10 mouse cellular contexts compared by ENCODE assay signal in the genomic region with DNA sequence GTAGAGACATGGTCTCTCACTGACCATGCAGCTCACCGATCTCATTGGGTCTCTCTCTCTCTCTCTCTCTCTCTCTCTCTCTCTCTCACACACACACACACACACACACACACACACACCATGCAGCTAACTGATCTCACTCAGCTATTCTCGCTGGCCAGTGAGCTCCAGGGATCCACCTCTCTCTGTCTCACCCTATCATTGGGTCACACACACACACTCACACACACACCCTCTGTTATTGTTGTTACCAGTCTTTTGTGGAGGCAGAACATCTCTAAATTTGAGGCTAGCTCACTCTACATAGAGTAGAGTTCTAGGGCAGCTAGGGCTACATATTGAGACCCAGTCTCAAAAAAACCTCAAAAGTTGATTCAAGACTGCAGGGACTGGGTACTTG. TPM values are rescaled to one million over a fixed set of nuclear protein-coding genes. Genes with fewer than 3 reads are reported as not detected.
A peak's percentile ranks its signal among the peaks of the same experiment; 100 is the strongest.
DNase-seq lines count a peak whose midpoint lies in the region; ATAC-seq and TF ChIP-seq lines count a peak whose summit lies in the region.
"Had no signal": no experiment of that assay in that cellular context is flagged by ENCODE, and none has a peak within 500 bp of the region (broad histone marks: within the 10 kb centered on the region; RNA-seq: fewer than 3 reads in every experiment).

No protein-coding gene starts in this region.

- 46% methylated on average over 2 of the region's 2 CpGs for WGBS in heart, postnatal 0 days
- whole genome bisulfite sequencing in hindbrain, embryonic 16.5 days: 62% methylated on average over 2 of the region's 2 CpGs
- WGBS in midbrain, embryonic 14.5 days: 83% methylated on average over 2 of the region's 2 CpGs

- H3K4me3 ChIP-seq in heart, postnatal 0 days (ENCODE audit: low read depth, low read length): no peak overlapping the region; the same call in 1 of the 2 replicates
- H3K4me3 ChIP-seq in cortical plate, adult 2 months (ENCODE audit: insufficient read depth, low read length): peak overlapping the region; percentile 77; the same call in 1 of the 2 replicates
- no peak overlapping the region for H3K4me3 ChIP-seq in hindbrain, embryonic 16.5 days (ENCODE audit: low read length)
- H3K4me3 ChIP-seq in midbrain, embryonic 14.5 days (replicated peaks; ENCODE audit: low read depth, low read length): peak overlapping the region; percentile 97; the same call in 1 of the 2 replicates

- peak overlapping the region; percentile 94 for H3K4me2 ChIP-seq in heart, postnatal 0 days (ENCODE audit: low read depth, low read length)
- H3K4me2 ChIP-seq in hindbrain, embryonic 16.5 days (ENCODE audit: low read length): peak overlapping the region; percentile 93; the same call in 1 of the 2 replicates
- H3K4me2 ChIP-seq in midbrain, embryonic 14.5 days (ENCODE audit: low read length): peak overlapping the region; percentile 94

- no peaks in the 10 kb centered on the region for H3K27me3 ChIP-seq in heart, postnatal 0 days (ENCODE audit: control insufficient read depth, insufficient read depth, low read length)
- no peaks in the 10 kb centered on the region for H3K27me3 ChIP-seq in hindbrain, embryonic 16.5 days (replicated peaks; ENCODE audit: control insufficient read depth, insufficient read depth, low read length)
- no peaks in the 10 kb centered on the region for H3K27me3 ChIP-seq in midbrain, embryonic 14.5 days (ENCODE audit: control insufficient read depth, insufficient read depth, low read length)

- no peak for TF ChIP-seq POLR2A in cortical plate, adult 2 months (IDR thresholded peaks at IDR 0.05; ENCODE audit: extremely low read depth, insufficient read depth, low read length)

- ATAC-seq in heart, postnatal 0 days (ENCODE audit: insufficient read depth, low read depth): no peak
- ATAC-seq in hindbrain, embryonic 16.5 days: no peak
- no peak for ATAC-seq in midbrain, embryonic 14.5 days (ENCODE audit: low FRiP score, low TSS enrichment)

- no peaks in the 10 kb centered on the region for H3K36me3 ChIP-seq in heart, postnatal 0 days (replicated peaks; ENCODE audit: control insufficient read depth, insufficient read depth, low read length)
- no peaks in the 10 kb centered on the region for H3K36me3 ChIP-seq in hindbrain, embryonic 16.5 days (ENCODE audit: control insufficient read depth, insufficient read depth, low read length)
- H3K36me3 ChIP-seq in midbrain, embryonic 14.5 days (ENCODE audit: control insufficient read depth, insufficient read depth, low read length): peaks cover 1% of the 10 kb centered on the region; the same call in 1 of the 2 replicates

- DNase-seq in heart, postnatal 0 days (ENCODE audit: low spot score): no peak
- DNase-seq in heart, postnatal 36 days: no peak
- no peak for DNase-seq in midbrain, embryonic 14.5 days
- no peak for DNase-seq in left cerebral cortex, adult 9 months (ENCODE audit: low spot score in 2 of 2)
- no peak for DNase-seq in urinary bladder, postnatal 25 days (ENCODE audit: low spot score)
- no peak for DNase-seq in frontal cortex, postnatal 36 days (ENCODE audit: low spot score in 2 of 2)
- DNase-seq: gastrocnemius, postnatal 36 days; left cerebral cortex, postnatal 4 days had no signal

- H3K27ac ChIP-seq in heart, postnatal 0 days (ENCODE audit: low read depth): no peak overlapping the region
- H3K27ac ChIP-seq in cortical plate, adult 2 months (ENCODE audit: insufficient read depth, low read length): no peak overlapping the region
- no peak overlapping the region for H3K27ac ChIP-seq in hindbrain, embryonic 16.5 days (ENCODE audit: low read depth, low read length)
- H3K27ac ChIP-seq in midbrain, embryonic 14.5 days (replicated peaks; ENCODE audit: low read depth, low read length): no peak overlapping the region

- H3K9me3 ChIP-seq in heart, postnatal 0 days (replicated peaks; ENCODE audit: control insufficient read depth, low read length): no peaks in the 10 kb centered on the region
- no peaks in the 10 kb centered on the region for H3K9me3 ChIP-seq in hindbrain, embryonic 16.5 days (ENCODE audit: control insufficient read depth, low read length)
- H3K9me3 ChIP-seq in midbrain, embryonic 14.5 days (ENCODE audit: control insufficient read depth, low read length): no peaks in the 10 kb centered on the region

- intact Hi-C loops in heart, postnatal 36 days (cut with DNase I): no loop called here

- peaks cover 29% of the 10 kb centered on the region for H3K4me1 ChIP-seq in heart, postnatal 0 days (ENCODE audit: control insufficient read depth, insufficient read depth)
- H3K4me1 ChIP-seq in cortical plate, adult 2 months (ENCODE audit: control insufficient read depth, insufficient read depth, low read length): peaks cover 21% of the 10 kb centered on the region
- H3K4me1 ChIP-seq in hindbrain, embryonic 16.5 days (ENCODE audit: control insufficient read depth, insufficient read depth, low read depth, low read length): peaks cover 32% of the 10 kb centered on the region
- H3K4me1 ChIP-seq in midbrain, embryonic 14.5 days (ENCODE audit: control insufficient read depth, insufficient read depth, low read length): peaks cover 28% of the 10 kb centered on the region

- no peak for TF ChIP-seq EP300 in heart, postnatal 0 days (IDR thresholded peaks at IDR 0.05; ENCODE audit: low read depth)

- H3K9ac ChIP-seq in heart, postnatal 0 days (replicated peaks; ENCODE audit: low read depth, low read length): no peak overlapping the region
- H3K9ac ChIP-seq in hindbrain, embryonic 16.5 days (ENCODE audit: low read depth, low read length): no peak overlapping the region
- H3K9ac ChIP-seq in midbrain, embryonic 14.5 days (replicated peaks; ENCODE audit: low read length): no peak overlapping the region

- no peak for TF ChIP-seq CTCF in heart, postnatal 0 days (IDR thresholded peaks at IDR 0.05; ENCODE audit: low read depth)
- no peak for TF ChIP-seq CTCF in cortical plate, adult 2 months (IDR thresholded peaks at IDR 0.05; ENCODE audit: extremely low read depth, insufficient read depth, low read length)

RNA-seq across cellular contexts. Expression of a gene that starts 1.8 kb away (rescaled TPM):
- 78.3 and 95.8 TPM in 2 replicates for total RNA-seq in heart, postnatal 0 days (2014; rRNA removed; ENCODE audit: low replicate concordance)
- 56.8 and 61.1 TPM in 2 replicates for polyA plus RNA-seq in heart, postnatal 0 days (2015; fragmentation: Nextera tagmentation; extraction: Ambion mirVana)
- total RNA-seq in heart, postnatal 36 days (2021): 10 to 100 TPM; 63.9 to 72.4 TPM
- polyA plus RNA-seq in cortical plate, adult 2 months (2012; rRNA removed): 60.8 and 67.9 TPM in 2 replicates
- polyA plus RNA-seq in hindbrain, embryonic 16.5 days (2015; fragmentation: Nextera tagmentation; extraction: Ambion mirVana): 61.9 and 69.2 TPM in 2 replicates
- 54.5 and 56.7 TPM in 2 replicates for polyA plus RNA-seq in midbrain, embryonic 14.5 days (2014; fragmentation: Nextera tagmentation; extraction: Ambion mirVana)

RNA-seq across cellular contexts. Expression of a gene that starts 14.9 kb away (rescaled TPM):
- total RNA-seq in heart, postnatal 0 days (2014; rRNA removed; ENCODE audit: low replicate concordance): 34.3 and 39.7 TPM in 2 replicates
- 15.5 and 15.6 TPM in 2 replicates for polyA plus RNA-seq in heart, postnatal 0 days (2015; fragmentation: Nextera tagmentation; extraction: Ambion mirVana)
- 1 to 10 TPM; 8.0 to 9.5 TPM for total RNA-seq in heart, postnatal 36 days (2021)
- polyA plus RNA-seq in cortical plate, adult 2 months (2012; rRNA removed): 42.5 and 43.8 TPM in 2 replicates
- 50.3 and 53.7 TPM in 2 replicates for polyA plus RNA-seq in hindbrain, embryonic 16.5 days (2015; fragmentation: Nextera tagmentation; extraction: Ambion mirVana)
- polyA plus RNA-seq in midbrain, embryonic 14.5 days (2014; fragmentation: Nextera tagmentation; extraction: Ambion mirVana): 48.1 and 54.3 TPM in 2 replicates

RNA-seq across cellular contexts. Expression of a gene that starts 58.9 kb away (rescaled TPM):
- total RNA-seq in heart, postnatal 0 days (2014; rRNA removed; ENCODE audit: low replicate concordance): 34.7 and 37.3 TPM in 2 replicates
- polyA plus RNA-seq in heart, postnatal 0 days (2015; fragmentation: Nextera tagmentation; extraction: Ambion mirVana): 53.6 and 58.4 TPM in 2 replicates
- 10 to 100 TPM; 28.9 to 29.0 TPM for total RNA-seq in heart, postnatal 36 days (2021)
- polyA plus RNA-seq in cortical plate, adult 2 months (2012; rRNA removed): 71.3 and 76.2 TPM in 2 replicates
- polyA plus RNA-seq in hindbrain, embryonic 16.5 days (2015; fragmentation: Nextera tagmentation; extraction: Ambion mirVana): 186 and 210 TPM in 2 replicates
- polyA plus RNA-seq in midbrain, embryonic 14.5 days (2014; fragmentation: Nextera tagmentation; extraction: Ambion mirVana): 212 and 267 TPM in 2 replicates

Comparison
In these comparisons a context has a peak if more than half of its experiments do, and no peak if none do; other contexts are left out.
1. H3K4me3 ChIP-seq: peak in cortical plate, adult 2 months (single experiment) and midbrain, embryonic 14.5 days (single experiment); none in heart, postnatal 0 days (single experiment) and hindbrain, embryonic 16.5 days (single experiment).
2. Peak in every context shown above with its lines, with median percentiles within 50 percentile points of each other: H3K4me2 ChIP-seq.